Mouse (Mus musculus) small intestine, adult 2 months (tissue): ENCODE data around the gene Strada. TPM values are rescaled to one million over a fixed set of nuclear protein-coding genes. Genes with fewer than 3 reads are reported as not detected.

ENCODE experiments used
- H3K27ac ChIP-seq: fragments of 200-500 bp; 2 replicates; pipeline ENCODE4 v1.5.1; 2012; ENCODE audit warnings: low read depth, low read length, control low read depth, inconsistent platforms; ENCODE audit not compliant: insufficient read depth
- H3K27me3 ChIP-seq: fragments of 200-500 bp; 2 replicates; pipeline ENCODE4 v1.6.1; 2012; ENCODE audit warnings: mild to moderate bottlenecking, moderate library complexity, low read length, inconsistent platforms; ENCODE audit not compliant: control insufficient read depth, insufficient read depth
- H3K36me3 ChIP-seq: fragments of 200-500 bp; 2 replicates; pipeline ENCODE4 v1.6.1; 2012; ENCODE audit warnings: mild to moderate bottlenecking, low read length, control low read depth, inconsistent platforms; ENCODE audit not compliant: control insufficient read depth, insufficient read depth
- H3K4me1 ChIP-seq: fragments of 200-500 bp; 2 replicates; pipeline ENCODE4 v1.6.1; 2012; ENCODE audit warnings: low read length, inconsistent platforms, mixed read lengths; ENCODE audit not compliant: control insufficient read depth, insufficient read depth, insufficient read length
- H3K4me3 ChIP-seq: fragments of 200-500 bp; 2 replicates; pipeline ENCODE4 v1.5.1; 2012; ENCODE audit warnings: low read depth, mild to moderate bottlenecking, control low read depth, inconsistent platforms, low read length, moderate library complexity
- CTCF ChIP-seq: fragments of 200-500 bp; IDR thresholded peaks from 2 replicates; pipeline ENCODE4 v1.5.1; 2012; ENCODE audit warnings: low read depth, mild to moderate bottlenecking, control low read depth, inconsistent platforms, low read length, moderate library complexity, mixed read lengths; ENCODE audit not compliant: insufficient replicate concordance, insufficient read length; ENCODE audit errors: extremely low read depth
- POLR2A ChIP-seq: fragments of 200-500 bp; IDR thresholded peaks from 2 replicates; pipeline ENCODE4 v1.6.1; 2012; ENCODE audit warnings: low read depth, mild to moderate bottlenecking, control low read depth, inconsistent platforms, low read length, moderate library complexity
- WGBS: fragments of 180-500 bp; shearing (Covaris S2); methylation state at CpG from one replicate; pipeline ENCODE4 v1.1.7; 2018; 5-methylcytosine and 5-hydroxymethylcytosine counted together
- polyA plus RNA-seq: library from polyadenylated mRNA; depleted of rRNA; stranded (reverse); fragments of >200 nt; gene quantifications from 2 replicates; pipeline ENCODE4 v1.2.3, GENCODE M21; 2012

The Strada gene
- polyA plus RNA-seq, 1 experiment, result 7.4 TPM

DNA sequence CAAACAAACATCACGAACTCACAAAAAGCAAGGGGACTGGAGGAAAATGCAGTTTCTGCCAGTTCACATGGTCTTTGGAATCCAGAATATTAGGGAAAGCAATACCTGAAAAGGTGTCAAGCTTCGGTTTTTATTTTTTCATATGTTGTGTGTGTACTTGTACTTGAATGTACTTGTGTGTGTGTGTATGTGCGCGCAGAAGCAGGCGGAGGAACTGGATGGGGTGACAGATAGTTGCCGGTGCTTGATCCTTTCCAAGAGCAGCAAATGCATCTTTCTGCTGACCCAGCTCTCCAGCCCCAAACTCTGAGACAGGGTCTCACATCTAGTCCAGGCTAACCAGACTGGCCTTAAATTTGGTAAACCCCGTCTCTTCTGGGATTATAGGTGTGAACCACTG is 7.1 kb downstream of the Strada start:
- TF ChIP-seq POLR2A, result no peak
- no peak for TF ChIP-seq CTCF
- Histone ChIP-seq H3K27me3 (no peaks in the 10 kb centered on the region), H3K27ac (no peak overlapping the region), H3K4me1 (no peaks in the 10 kb centered on the region), H3K4me3 (no peak overlapping the region), H3K36me3 (0 out of 2 replicates have a peak, but pooled peaks cover 3% of the 10 kb centered on the region)
- WGBS, result 88% methylated on average over 7 of the region's 7 CpGs

- no peaks in the 10 kb centered on the region for H3K4me1 ChIP-seq
- WGBS, result 26% methylated on average over 3 of the region's 3 CpGs
- no peak for TF ChIP-seq CTCF
- TF ChIP-seq POLR2A, result no peak
Measured at GRCm38 (mm10) chr11:106194155-106194541, 7.8 kb downstream of the Strada start.

DNA sequence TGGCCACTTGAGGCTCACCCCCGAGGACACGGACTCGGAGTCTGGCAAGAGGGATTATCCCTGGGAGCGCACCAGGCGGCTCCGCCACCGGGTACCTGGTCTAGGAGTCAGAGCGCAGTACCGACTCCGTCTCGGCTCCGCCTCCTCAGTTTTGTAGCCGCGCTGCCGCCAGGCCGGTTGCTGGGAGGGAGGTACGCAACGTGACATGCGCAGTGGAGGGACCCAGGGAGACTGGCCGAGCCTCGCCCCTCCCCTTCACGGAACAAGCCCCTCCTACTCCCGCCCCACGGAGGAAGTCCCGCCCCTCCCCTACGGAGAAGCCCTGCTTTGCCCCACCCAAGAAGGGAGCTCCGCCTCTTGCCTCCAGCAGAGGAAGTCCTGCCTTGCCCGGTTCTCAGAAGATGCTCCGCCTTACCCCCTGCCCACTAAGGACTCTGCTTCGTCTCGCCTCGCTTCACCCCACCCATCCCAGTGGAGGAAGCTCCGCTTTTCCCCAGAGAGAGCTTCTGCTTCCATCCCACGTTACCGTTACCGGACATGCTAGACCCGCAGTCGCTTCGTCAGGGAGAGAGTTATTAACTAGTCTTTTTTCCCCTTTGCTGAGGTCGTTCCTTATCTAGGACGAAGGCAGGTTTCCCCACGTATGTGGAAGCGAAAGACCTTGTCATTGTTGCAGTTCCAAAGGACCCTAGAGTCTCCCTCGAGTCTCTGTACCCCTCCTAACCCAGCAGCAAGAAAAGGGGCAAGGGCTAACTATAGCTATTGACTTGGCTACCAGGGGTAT is 8.4 kb downstream of the Strada start:
- TF ChIP-seq POLR2A (peak; percentile 75), CTCF (no peak)
- under 1% methylated on average over 44 of the region's 44 CpGs for WGBS
- H3K4me1 ChIP-seq, result no peaks in the 10 kb centered on the region
- H3K27me3 ChIP-seq, result no peaks in the 10 kb centered on the region
- peak overlapping the region; percentile 72 for H3K27ac ChIP-seq
- H3K36me3 ChIP-seq, result 0 out of 2 replicates have a peak, but pooled peaks cover 3% of the 10 kb centered on the region
- H3K4me3 ChIP-seq, result peak overlapping the region; percentile 83

More at GRCm38 (mm10) chr11:106194155-106194541, 7.8 kb downstream of the Strada start:
- peak overlapping the region; percentile 67 for H3K27ac ChIP-seq
- no peaks in the 10 kb centered on the region for H3K27me3 ChIP-seq
- 0 out of 2 replicates have a peak, but pooled peaks cover 3% of the 10 kb centered on the region for H3K36me3 ChIP-seq
- H3K4me3 ChIP-seq, result peak overlapping the region; percentile 60

DNA sequence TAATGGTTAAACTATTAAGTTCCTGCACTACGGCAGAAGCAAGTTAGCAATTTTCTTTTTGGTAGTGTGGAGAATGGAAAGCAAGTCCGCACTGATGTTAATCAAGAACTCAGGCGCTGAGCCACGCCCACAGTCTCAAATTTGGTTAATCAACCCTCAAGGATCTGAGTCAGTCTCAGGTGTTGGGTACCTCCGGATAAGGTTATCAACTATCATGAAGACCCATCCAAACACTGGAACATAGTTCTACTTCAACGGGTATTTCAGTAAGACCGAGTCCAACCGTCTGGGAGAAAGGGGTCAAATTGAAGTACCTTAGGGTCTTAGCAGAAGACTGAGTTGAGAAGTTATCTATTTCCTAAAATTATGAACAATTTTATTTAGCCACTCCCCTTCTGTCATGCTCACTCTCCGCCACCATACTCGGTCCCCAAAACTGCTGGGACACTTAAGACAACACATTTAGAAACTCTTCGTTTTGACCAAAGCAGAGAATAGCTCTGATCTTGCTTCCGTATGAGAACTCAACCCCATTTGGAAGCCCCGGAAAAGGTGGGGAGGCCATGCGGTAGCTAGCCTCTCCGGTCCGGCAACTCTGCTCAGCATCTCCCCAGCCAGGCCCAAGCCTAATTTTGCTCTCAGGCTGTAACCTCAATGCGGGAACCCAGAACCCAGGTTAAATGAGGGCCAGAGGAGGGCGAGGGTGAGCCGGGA is 9.2 kb downstream of the Strada start:
- Histone ChIP-seq H3K36me3 (0 out of 2 replicates have a peak, but pooled peaks cover under 1% of the 10 kb centered on the region), H3K4me3 (peak overlapping the region; percentile 83), H3K27ac (peak overlapping the region; percentile 72), H3K27me3 (no peaks in the 10 kb centered on the region), H3K4me1 (no peaks in the 10 kb centered on the region)
- WGBS, result 4% methylated on average over 19 of the region's 19 CpGs
- TF ChIP-seq CTCF (0 out of 2 replicates have a peak, but pooled peaks have one; percentile 6), POLR2A (no peak)

GRCm38 (mm10) chr11:106192241-106192640 is 9.7 kb downstream of the Strada start:
- H3K4me3 ChIP-seq, result no peak overlapping the region
- H3K36me3 ChIP-seq, result no peaks in the 10 kb centered on the region
- whole genome bisulfite sequencing, result 66% methylated on average over 5 of the region's 5 CpGs
- no peak overlapping the region for H3K27ac ChIP-seq
- TF ChIP-seq POLR2A (no peak), CTCF (no peak)
- H3K4me1 ChIP-seq, result no peaks in the 10 kb centered on the region
- H3K27me3 ChIP-seq, result no peaks in the 10 kb centered on the region

- H3K27me3 ChIP-seq, result no peaks in the 10 kb centered on the region
- no peak overlapping the region for H3K27ac ChIP-seq
- TF ChIP-seq POLR2A (no peak), CTCF (no peak)
- no peak overlapping the region for H3K4me3 ChIP-seq
- no peaks in the 10 kb centered on the region for H3K4me1 ChIP-seq
- WGBS, result 91% methylated on average over 3 of the region's 3 CpGs
- no peaks in the 10 kb centered on the region for H3K36me3 ChIP-seq
Measured at GRCm38 (mm10) chr11:106191716-106192115, 10.3 kb downstream of the Strada start.

DNA sequence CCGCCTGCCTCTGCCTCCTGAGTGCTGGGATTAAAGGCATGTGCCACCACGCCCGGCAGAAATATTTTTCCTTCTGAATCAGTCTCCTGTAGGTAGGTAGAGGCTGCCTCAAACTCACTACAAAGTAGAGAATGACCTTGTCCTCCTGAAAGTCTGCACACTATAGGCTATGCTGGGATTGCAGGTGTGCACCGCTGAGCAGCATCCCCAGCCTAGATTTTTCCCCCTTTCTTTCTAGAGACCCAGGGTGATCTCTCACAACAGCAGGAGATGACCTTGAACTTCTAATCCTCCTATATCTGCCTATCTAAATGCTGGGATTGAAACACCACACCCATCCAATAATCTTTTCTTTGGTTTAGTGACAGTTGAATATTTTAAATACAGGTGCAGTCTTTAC is 14.6 kb downstream of the Strada start:
- Histone ChIP-seq H3K4me3 (no peak overlapping the region), H3K27me3 (no peaks in the 10 kb centered on the region), H3K36me3 (peaks cover 1% of the 10 kb centered on the region; the same call in 1 of the 2 replicates), H3K27ac (no peak overlapping the region), H3K4me1 (no peaks in the 10 kb centered on the region)
- TF ChIP-seq CTCF (no peak), POLR2A (no peak)
- 97% methylated on average over 4 of the region's 4 CpGs for whole genome bisulfite sequencing
